Mouse (Mus musculus): Measurements from ENCODE around the gene Arhgef19. TPM values are rescaled to one million over a fixed set of nuclear protein-coding genes. Genes with fewer than 3 reads are reported as not detected.

Gene Arhgef19
- polyA plus RNA-seq, 1 experiment from 2014 or later, result 3.1 TPM

DNA sequence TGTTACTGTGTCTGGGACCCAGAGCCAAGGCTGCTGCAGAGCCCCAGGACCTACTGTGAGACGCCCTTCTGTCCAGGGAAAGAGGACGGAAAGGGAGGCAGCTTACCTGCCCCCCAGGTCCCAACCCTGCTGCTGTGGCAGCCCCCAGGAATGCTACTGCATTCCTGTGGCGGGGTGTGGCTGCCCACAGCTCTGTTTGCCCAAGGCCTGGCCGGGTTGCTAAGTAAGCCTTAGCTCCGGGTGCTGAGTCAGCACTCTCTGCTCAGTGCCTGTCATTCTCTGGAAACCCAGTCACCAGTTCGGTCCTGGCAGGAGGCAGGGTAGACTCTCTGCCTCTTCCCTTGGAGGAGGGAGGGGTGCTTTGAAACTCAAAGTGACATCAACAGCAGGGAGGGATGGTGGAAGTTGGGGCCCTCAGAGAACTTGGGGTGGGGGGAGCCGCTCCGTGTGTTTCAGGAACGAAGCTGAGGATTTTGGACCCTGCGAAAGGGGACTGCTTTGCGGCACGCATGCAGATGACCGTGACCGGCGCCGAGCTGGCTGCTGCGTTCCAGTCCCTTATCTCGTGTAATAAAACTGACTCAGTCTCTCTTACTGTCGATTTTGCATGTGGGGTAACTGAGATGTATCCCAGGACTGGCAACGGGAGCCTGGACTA lies 47.7 kb downstream of the Arhgef19 start:
- Histone ChIP-seq H3K27ac (replicated peaks) (no peak overlapping the region), H3K4me2 (peak overlapping the region; percentile 62), H3K36me3 (no peaks in the 10 kb centered on the region), H3K4me1 (peaks cover 49% of the 10 kb centered on the region), H3K4me3 (peak overlapping the region; percentile 21; the same call in 1 of the 2 replicates), H3K9ac (peak overlapping the region; percentile 65), H3K9me3 (no peaks in the 10 kb centered on the region), H3K27me3 (replicated peaks) (peaks cover 46% of the 10 kb centered on the region)
- 12% methylated on average over 20 of the region's 20 CpGs for WGBS
- no peak for ATAC-seq (ENCODE audit: extremely low read depth, insufficient number of reproducible peaks, low FRiP score, low TSS enrichment)

DNA sequence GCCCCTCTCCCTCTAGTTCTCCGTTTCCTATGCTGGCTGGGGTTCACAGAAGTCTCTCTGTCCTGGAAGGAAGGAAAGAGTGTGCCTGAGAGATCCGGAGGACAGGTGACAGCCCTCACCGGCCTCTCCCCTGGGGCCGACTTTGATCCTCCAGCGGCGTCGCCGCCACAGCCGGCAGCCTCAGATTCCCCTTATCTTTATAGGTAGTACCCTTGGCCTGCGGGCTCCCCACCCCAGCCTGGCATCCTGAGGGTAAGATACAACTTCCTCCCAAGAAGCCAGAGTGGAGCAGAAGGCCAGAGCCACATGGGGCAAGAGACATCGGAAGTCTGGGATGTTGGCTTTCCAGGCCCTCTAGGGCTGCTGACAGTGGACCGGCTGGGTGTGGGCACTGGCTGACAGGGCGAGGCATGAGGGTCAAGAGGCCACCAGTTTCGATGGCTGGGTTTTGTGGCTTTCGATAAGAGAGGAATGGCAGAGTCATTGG lies 48.3 kb downstream of the Arhgef19 start:
- Histone ChIP-seq H3K27me3 (replicated peaks) (peaks cover 52% of the 10 kb centered on the region), H3K36me3 (no peaks in the 10 kb centered on the region), H3K4me1 (peaks cover 45% of the 10 kb centered on the region), H3K27ac (replicated peaks) (no peak overlapping the region), H3K9ac (peak overlapping the region; percentile 65), H3K4me2 (peak overlapping the region; percentile 62), H3K4me3 (peak overlapping the region; percentile 21; the same call in 1 of the 2 replicates), H3K9me3 (no peaks in the 10 kb centered on the region)
- WGBS, result 3% methylated on average over 15 of the region's 15 CpGs
- ATAC-seq (ENCODE audit: extremely low read depth, insufficient number of reproducible peaks, low FRiP score, low TSS enrichment), result no peak

DNA sequence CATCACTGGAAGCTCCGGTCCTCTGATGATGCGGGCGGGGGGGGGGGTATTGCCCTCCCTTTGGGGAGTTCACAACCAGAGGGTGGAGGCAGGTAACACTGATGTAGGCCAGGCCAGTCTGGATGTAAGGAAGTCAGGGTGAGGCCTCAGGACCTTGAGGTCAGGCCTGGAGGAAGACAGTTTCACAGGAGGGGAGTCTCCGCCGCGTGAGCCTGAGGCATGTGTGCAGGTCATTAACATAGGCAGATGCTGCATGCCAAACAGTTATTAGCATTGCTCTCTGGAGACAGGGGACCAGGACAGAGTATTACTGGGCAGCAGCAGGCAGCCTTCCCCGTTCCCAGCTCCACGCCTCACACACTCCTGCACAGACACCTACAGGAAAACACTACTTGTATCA lies 48.9 kb downstream of the Arhgef19 start:
- Histone ChIP-seq H3K36me3 (no peaks in the 10 kb centered on the region), H3K4me2 (no peak overlapping the region), H3K27ac (replicated peaks) (no peak overlapping the region), H3K27me3 (replicated peaks) (peaks cover 58% of the 10 kb centered on the region), H3K9ac (no peak overlapping the region), H3K4me3 (no peak overlapping the region), H3K9me3 (no peaks in the 10 kb centered on the region), H3K4me1 (peaks cover 43% of the 10 kb centered on the region)
- no peak for ATAC-seq (ENCODE audit: extremely low read depth, insufficient number of reproducible peaks, low FRiP score, low TSS enrichment)
- WGBS, result 47% methylated on average over 8 of the region's 8 CpGs

DNA sequence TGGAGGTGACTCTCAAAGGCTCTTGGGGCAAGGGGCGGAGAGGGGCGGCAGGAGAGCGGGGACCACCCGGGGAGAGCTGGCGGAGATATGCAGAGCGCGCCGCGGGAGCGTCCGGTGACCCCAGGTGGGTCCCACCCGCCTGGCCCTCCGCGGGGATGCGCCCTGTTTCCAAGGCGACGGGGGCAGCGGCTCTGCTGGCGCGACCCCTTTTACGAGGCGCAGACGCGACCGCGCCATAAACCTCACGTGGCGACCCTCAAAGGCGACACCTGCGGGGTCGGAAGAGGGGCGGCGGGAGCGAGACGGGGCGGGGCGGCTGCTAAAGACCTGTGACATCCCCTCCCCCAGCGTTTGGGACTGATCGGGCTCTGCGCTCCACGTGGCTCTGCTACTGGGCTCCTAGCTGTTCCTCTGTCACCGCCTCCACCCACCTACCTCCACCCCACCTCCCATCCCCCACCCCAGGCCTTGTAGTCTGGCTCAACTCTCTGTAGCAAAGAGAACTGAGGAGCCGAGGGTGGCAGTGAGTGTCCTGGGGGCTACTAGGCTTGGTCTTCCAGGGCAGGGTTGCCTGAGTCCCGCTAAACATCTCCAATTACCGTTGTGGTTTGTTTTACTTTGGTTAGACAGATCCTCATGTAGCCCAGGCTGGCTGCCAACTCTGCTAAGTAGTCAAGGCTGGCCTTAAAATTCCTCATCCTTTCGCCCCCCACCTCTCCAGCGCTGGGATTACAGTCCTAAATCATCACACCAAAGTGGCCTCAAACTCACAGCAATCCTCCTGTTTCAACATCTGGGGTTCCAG lies 52.5 kb downstream of the Arhgef19 start:
- Histone ChIP-seq H3K27me3 (replicated peaks) (peaks cover 86% of the 10 kb centered on the region), H3K27ac (replicated peaks) (no peak overlapping the region), H3K9ac (peak overlapping the region; percentile 74), H3K36me3 (no peaks in the 10 kb centered on the region), H3K4me3 (peak overlapping the region; percentile 52), H3K4me2 (peak overlapping the region; percentile 83), H3K9me3 (no peaks in the 10 kb centered on the region), H3K4me1 (peaks cover 48% of the 10 kb centered on the region)
- no peak for ATAC-seq (ENCODE audit: extremely low read depth, insufficient number of reproducible peaks, low FRiP score, low TSS enrichment)
- WGBS, result 3% methylated on average over 47 of the region's 47 CpGs

DNA sequence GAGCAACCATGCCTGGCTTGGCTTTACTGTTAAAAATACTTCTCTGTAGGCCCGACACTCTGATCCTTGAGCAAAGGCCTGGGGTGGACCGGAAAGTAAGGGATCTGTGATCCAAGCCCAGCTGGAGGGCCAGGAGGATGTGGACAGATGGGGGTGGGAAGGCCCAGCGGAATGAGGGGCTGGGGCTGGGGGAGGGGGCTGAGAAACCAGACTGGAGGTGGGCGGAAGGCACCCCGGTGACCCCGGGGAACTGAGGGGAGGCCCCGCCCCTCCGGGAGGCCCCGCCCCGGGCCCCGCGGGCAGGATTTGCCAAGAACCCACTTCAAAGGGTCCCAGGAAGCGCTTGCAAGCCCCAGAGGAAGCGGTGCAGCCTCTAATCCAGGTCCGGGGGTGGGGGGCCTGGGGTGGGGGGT lies 56.5 kb downstream of the Arhgef19 start:
- WGBS, result 11% methylated on average over 15 of the region's 15 CpGs
- Histone ChIP-seq H3K4me1 (peaks cover 36% of the 10 kb centered on the region), H3K36me3 (no peaks in the 10 kb centered on the region), H3K4me2 (peak overlapping the region; percentile 41; the same call in 1 of the 2 replicates), H3K27me3 (replicated peaks) (peaks cover 79% of the 10 kb centered on the region), H3K9me3 (no peaks in the 10 kb centered on the region), H3K27ac (replicated peaks) (no peak overlapping the region), H3K4me3 (0 out of 2 replicates have a peak overlapping the region, but pooled peaks have one; percentile 6), H3K9ac (0 out of 2 replicates have a peak overlapping the region, but pooled peaks have one; percentile 28)
- no peak for ATAC-seq (ENCODE audit: extremely low read depth, insufficient number of reproducible peaks, low FRiP score, low TSS enrichment)

DNA sequence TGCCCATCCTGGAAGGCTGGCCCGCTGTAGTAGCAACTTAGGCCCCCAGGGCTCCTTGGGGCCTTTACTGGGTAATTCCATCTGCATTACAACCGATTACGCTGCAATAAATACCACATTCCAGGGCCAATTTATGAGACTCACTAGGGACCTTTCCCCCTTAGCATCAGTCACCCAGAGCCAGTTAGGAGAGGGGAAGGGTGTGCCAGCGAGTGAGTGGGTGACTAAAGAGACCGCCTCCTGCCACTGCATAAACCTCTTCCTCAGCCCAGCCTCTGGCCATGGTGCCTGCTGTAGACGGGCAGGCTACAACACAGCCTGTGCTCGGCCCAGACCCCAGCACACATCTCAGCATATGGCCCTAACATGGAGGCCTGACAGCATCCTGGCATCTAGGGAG lies 58.6 kb downstream of the Arhgef19 start:
- H3K4me2 ChIP-seq, result no peak overlapping the region
- H3K27me3 ChIP-seq (replicated peaks), result peaks cover 59% of the 10 kb centered on the region
- H3K36me3 ChIP-seq, result no peaks in the 10 kb centered on the region
- H3K4me1 ChIP-seq, result peaks cover 41% of the 10 kb centered on the region
- no peak overlapping the region for H3K9ac ChIP-seq
- no peak for ATAC-seq (ENCODE audit: extremely low read depth, insufficient number of reproducible peaks, low FRiP score, low TSS enrichment)
- H3K4me3 ChIP-seq, result no peak overlapping the region
- WGBS, result 71% methylated on average over 7 of the region's 7 CpGs
- no peaks in the 10 kb centered on the region for H3K9me3 ChIP-seq
- H3K27ac ChIP-seq (replicated peaks), result no peak overlapping the region

DNA sequence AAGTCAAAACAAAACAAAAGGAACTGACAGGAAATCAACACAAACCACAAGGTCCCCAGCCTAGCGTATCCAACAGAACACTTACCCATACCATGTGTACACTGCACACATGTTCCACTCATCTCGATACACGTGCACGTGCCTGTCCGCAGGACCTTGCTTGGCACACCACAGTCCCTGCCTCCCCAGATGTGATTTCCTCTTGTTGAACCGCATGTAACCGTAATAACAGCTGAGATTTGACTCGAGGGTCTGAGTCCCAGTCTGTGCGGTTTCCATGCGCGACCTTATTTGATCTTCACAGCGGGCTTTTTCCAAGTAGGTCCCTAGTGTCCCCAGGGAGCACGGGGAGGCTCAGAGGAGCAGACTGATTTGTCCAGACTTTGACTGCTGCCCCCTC lies 60.1 kb downstream of the Arhgef19 start:
- Histone ChIP-seq H3K36me3 (no peaks in the 10 kb centered on the region), H3K4me1 (peaks cover 42% of the 10 kb centered on the region), H3K9me3 (no peaks in the 10 kb centered on the region), H3K27ac (replicated peaks) (no peak overlapping the region), H3K9ac (no peak overlapping the region), H3K4me2 (no peak overlapping the region), H3K4me3 (no peak overlapping the region), H3K27me3 (replicated peaks) (peaks cover 44% of the 10 kb centered on the region)
- WGBS, result 64% methylated on average over 13 of the region's 13 CpGs
- ATAC-seq (ENCODE audit: extremely low read depth, insufficient number of reproducible peaks, low FRiP score, low TSS enrichment), result no peak

DNA sequence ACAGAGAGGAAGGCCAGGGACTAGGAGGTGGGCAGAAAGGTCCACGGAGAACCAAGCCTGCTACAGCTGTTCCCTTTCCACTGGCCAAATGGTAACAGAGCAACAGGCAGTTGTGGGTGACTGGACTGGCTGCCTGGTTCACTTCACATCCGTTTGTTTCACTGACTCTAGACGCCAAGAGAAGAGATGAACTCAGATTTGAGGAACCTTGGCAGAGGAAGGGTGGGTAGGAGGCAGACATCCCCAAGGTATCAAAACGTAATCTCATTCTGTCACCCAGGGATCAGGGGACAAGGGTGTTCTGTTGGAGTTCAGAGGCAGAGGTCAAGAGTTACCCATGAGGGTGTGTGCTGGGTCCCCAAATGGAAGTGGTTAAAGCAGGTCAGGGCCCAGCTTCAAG lies 60.9 kb downstream of the Arhgef19 start:
- no peak overlapping the region for H3K9ac ChIP-seq
- no peaks in the 10 kb centered on the region for H3K36me3 ChIP-seq
- no peak overlapping the region for H3K4me3 ChIP-seq
- peaks cover 46% of the 10 kb centered on the region for H3K4me1 ChIP-seq
- peaks cover 41% of the 10 kb centered on the region for H3K27me3 ChIP-seq (replicated peaks)
- no peaks in the 10 kb centered on the region for H3K9me3 ChIP-seq
- WGBS, result 52% methylated on average over 4 of the region's 4 CpGs
- no peak overlapping the region for H3K27ac ChIP-seq (replicated peaks)
- H3K4me2 ChIP-seq, result no peak overlapping the region
- no peak for ATAC-seq (ENCODE audit: extremely low read depth, insufficient number of reproducible peaks, low FRiP score, low TSS enrichment)

DNA sequence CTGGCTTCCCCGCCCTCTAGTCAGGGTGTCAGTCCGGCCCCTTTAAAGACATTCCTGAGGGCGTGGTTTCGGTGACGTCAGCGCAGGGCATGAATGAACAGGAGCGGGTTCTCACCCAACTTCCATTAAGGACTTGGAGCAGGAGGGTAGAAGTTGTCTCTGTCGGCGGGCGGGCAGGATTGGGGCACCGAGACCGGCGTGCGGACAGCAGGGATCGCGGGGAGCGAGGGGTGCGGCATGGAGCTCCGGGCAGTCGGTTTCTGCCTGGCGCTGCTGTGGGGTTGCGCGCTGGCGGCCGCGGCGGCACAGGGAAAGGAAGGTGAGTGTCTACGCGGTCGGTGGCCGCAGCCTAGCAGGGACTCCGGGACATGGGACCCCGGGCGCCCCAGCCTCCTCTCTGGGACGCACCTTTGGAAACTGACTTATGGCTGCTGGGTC lies 61.8 kb downstream of the Arhgef19 start, which contains the start of gene Epha2:
Gene Epha2, plus strand, starts transcription at position 125 of the 438 bp plus-strand sequence.
- peak; percentile 66; the same call in 1 of the 2 replicates for ATAC-seq (ENCODE audit: extremely low read depth, insufficient number of reproducible peaks, low FRiP score, low TSS enrichment)

DNA sequence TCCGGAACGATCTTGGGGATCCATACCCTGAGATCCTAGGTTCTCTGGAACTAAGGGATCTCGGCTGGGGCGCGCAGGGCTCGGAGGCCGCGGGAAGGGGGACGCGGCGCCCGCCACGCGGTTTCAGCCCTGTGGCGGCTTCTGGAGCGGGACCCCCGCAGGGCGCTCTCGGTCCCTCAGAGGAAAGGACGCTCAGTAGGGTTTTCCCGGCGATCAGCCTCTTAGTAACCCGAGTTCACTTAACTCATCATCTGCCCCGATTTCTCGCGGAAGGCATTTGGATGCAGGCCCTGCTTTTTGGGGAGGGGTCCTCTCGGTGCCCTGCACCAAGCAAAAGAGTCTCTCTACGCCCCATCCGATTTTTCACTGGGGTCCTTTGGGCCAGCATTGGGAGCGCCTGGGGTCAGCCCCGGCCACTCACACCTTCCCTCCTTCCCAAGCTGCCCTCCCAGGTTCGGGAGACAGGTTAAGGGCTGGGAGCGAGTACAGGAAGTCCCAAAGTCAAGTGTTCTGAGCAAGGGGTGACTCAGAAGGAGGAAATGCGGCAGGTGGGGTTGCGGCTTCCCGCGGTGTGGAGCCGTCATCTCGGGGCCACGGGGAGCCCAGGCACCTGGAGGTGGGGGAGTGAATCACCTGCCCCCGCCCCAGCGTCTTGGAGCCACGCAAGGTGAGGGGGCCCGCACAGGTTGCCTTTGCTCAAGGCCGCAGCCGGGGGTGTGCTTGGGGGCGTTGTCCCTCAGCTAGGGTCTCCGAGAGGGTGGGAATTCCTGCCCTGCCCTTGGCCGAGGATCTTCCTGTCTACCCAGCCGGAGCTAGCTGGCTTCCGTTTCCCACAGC lies 62.5 kb downstream of the Arhgef19 start:
- no peak for ATAC-seq (ENCODE audit: extremely low read depth, insufficient number of reproducible peaks, low FRiP score, low TSS enrichment)
- peaks cover 54% of the 10 kb centered on the region for H3K4me1 ChIP-seq
- under 1% methylated on average over 51 of the region's 51 CpGs for WGBS
- peak overlapping the region; percentile 88 for H3K4me3 ChIP-seq
- peak overlapping the region; percentile 93 for H3K9ac ChIP-seq
- H3K27ac ChIP-seq (replicated peaks), result peak overlapping the region; percentile 62
- H3K4me2 ChIP-seq, result peak overlapping the region; percentile 97
- peaks cover 25% of the 10 kb centered on the region for H3K27me3 ChIP-seq (replicated peaks)
- H3K36me3 ChIP-seq, result no peaks in the 10 kb centered on the region
- H3K9me3 ChIP-seq, result no peaks in the 10 kb centered on the region

More for the DNA sequence above, 61.8 kb downstream of the Arhgef19 start, which contains the start of gene Epha2:
- peak within 1 kb of the TSS; percentile 93 for H3K9ac ChIP-seq
- H3K4me3 ChIP-seq, result peak within 1 kb of the TSS; percentile 88
- H3K36me3 ChIP-seq, result no peaks in the 10 kb centered on the region
- peak within 1 kb of the TSS; percentile 62 for H3K27ac ChIP-seq (replicated peaks)
- under 1% methylated on average over 34 of the region's 35 CpGs for WGBS
- peak within 1 kb of the TSS; percentile 97 for H3K4me2 ChIP-seq
- peaks cover 48% of the 10 kb centered on the region for H3K4me1 ChIP-seq
- no peaks in the 10 kb centered on the region for H3K9me3 ChIP-seq
- peaks cover 31% of the 10 kb centered on the region for H3K27me3 ChIP-seq (replicated peaks)

Data from heart, embryonic 13.5 days (tissue).